Mouse (Mus musculus) lung, adult 18-20 months (tissue): ENCODE results near the gene Tiam2.
A peak's percentile ranks its signal among the peaks of the same experiment; 100 is the strongest.

Source experiments
- DNase-seq, 2 experiments: peaks; one replicate each; pipeline ENCODE4 v3.0.0; 2022; ENCODE audit warnings: mixed read lengths in 2 of 2

Gene Tiam2

DNA sequence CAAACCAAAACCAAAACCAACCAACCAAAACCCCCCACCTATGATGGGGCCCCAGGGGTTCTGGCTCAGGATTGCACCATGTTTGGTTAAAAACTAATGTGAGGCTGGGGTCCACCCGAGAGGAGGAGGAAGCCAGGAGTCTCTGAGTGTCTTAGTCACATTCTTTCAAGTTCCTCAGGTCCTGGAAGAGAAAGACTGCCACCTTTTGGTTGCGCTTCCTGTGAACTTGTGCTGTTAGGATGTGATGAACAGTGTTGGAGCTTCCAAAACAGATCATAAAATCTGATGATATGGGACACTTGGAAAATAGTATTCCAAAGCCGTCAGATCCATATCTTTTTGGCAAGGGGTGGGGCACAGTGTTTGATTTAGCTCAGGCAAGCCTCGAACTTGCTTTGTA lies 174.6 kb downstream of the Tiam2 start:
- DNase-seq: no peak

DNA sequence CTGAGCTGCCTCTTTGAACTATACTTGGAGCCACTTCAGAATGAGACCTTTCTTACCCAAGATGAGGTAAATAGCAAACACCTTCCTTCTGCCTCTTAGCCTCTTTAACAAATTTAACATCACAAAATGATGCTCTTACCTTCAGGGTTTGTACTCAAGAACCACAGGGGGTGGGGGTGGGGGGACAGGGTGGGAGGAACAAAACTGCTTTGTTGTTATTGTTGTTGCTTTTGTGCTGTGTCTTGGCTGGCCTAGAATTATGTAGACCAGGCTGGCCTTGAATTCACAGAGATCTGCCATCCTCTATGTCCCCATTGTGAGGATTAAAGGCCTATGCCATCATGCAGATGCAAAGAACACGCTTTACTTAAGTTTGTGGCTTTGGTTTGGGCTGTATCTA lies 179.3 kb downstream of the Tiam2 start:
- no peak for DNase-seq

DNA sequence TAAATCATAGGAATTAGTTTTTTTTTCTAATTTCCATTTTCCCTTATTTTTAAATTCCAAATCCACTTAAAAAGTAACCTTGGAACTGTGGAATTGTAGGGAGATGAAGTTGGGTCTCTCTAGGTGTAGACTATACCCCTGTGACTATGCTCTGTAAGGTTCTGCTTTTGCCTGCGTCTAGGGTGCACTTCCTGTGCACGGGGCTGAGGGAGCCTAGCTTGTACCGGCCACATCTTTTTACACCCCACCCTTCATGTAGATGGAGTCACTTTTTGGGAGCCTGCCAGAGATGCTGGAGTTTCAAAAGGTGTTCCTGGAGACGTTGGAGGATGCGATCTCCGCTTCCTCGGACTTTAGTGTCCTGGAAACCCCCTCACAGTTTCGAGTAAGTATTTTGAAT lies 180.1 kb downstream of the Tiam2 start:
- DNase-seq: no peak

DNA sequence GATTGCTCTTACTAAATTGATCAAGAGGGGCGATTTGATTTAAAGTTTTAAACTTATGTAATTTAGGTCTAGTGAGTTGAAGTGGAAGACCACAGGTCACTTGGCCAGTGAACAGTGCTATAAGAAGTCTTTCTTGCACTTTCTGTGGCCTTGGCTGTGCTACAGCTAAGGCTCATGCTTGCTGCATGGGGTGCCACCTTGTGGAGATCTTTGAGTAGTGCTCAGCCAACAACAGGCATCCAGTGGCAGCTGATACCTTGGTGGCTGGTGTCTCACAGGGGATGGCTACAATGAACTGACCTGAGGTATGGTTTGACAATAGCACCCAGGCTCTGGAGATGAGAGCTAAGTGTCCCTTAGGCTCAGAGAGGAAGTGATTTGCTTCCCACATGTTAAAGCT lies 183.5 kb downstream of the Tiam2 start:
- peak; percentile 34 for DNase-seq

DNA sequence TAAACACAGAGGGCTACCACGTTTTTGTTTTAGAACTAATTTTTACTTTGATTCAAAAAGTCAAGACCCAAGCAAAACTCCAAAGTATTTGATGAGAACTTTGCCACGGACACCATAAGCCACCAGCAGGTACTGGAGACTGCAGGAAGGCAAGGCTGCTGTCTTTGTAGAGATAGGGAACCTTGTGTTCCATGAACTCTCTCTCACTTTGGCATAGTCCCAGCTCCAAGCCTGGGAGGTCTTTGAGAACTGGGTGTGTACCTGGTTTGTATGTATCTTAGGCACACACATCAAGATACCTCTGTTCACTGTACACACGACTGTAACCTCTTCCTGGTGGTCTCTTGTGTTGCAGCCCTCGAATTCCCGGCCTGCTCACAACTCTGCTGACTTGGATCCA lies 187.9 kb downstream of the Tiam2 start:
- DNase-seq: no peak

DNA sequence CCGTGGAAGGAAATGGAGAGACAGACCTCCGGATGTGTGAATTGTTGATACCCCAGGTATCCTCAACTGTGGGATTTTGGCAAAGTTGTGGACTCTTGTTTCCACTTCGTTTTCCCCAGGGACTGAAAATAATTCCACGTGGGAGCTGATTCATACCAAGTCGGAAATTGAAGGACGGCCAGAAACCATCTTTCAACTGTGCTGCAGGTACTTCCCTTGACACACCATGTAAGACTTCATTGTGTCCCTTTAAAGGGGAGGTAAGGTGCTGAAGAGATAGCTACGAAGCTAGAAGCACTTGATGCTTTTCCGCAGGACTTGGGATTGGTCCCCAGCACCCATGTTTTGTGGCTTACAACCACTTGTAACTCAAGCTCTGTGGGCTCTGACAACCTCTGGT lies 189.5 kb downstream of the Tiam2 start:
- DNase-seq: no peak

DNA sequence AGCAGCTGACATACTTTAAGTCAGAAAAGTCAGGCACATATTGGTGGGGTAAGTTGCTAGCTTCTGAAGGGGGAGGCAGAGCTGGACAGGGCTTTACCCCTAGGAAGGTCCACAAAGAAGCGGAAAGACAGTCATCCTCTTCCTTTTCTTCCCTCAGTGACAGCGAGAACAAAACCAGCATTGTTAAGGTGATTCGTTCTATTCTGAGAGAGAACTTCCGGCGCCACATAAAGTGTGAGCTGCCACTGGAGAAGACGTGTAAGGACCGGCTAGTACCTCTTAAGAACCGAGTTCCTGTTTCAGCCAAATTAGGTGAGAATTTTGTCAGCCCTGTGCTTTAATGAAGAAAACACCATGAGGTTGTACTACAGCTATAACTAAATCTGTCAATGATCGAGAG lies 190.0 kb downstream of the Tiam2 start:
- DNase-seq: no peak

DNA sequence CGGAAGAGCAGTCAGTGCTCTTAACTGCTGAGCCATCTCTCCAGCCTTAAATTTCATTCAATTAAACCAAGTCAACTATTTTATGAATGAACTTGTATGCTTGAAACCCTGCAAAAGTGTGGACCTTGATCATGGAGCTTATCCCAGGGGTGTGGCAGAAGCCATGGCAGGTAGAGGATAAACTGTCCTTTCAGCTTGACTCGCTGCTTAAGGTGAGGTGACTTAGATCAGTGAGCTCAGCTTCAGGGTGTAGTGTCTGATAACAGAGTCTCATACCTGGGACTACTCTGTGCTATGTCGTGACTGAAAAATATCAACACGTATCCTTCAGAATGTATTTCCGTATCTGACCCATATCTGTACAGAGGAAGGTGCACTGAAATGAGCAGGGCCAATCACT lies 194.0 kb downstream of the Tiam2 start:
- DNase-seq: no peak

DNA sequence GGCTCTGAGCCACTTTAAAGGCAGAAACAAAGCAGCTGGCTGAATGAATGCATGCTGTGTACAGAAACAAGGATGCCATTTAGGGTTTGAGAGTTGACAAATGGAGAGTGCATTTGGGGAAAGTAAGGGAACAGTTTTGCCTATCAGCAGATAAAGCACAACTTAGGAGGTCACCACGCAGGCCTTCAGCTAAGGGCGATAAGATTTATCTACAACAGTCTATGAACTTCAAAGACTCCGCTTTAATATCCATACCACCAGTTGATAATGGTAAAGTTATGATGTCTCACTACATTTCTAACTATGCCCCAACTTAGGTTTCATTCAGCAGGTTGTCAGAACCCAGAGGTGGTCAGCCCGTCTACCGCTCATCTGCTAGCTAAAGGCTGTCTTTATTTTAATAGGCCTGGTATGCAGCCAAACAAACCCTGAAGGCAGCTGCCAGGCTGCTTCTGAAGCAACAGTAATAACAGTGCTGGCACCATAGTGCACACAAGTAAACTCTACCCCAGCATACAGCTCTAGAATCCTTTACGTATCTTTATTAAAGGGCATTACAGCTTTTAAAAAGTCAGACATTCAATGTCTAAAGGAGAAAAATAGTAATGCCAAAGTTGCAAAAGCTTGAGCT lies 201.6 kb downstream of the Tiam2 start:
- DNase-seq: no peak

DNA sequence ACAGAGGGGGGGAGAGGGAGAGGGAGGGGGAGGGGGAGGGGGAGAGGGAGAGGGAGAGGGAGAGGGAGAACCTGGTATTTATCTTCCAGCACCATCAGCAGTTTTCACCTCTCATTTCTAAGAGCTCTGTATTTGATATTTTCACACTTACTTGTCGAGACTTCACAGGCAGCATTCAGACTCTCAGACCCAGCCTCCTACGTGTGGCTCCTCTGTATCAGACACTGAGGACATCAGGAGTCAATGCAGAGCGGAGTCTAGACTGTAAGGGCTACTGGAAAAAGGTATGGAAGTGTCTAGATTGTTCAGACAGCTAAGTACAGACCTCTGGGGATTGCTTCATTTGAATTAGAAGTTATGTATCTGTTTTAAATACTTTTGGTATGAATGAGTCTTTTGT lies 203.2 kb downstream of the Tiam2 start:
- DNase-seq: no peak

DNA sequence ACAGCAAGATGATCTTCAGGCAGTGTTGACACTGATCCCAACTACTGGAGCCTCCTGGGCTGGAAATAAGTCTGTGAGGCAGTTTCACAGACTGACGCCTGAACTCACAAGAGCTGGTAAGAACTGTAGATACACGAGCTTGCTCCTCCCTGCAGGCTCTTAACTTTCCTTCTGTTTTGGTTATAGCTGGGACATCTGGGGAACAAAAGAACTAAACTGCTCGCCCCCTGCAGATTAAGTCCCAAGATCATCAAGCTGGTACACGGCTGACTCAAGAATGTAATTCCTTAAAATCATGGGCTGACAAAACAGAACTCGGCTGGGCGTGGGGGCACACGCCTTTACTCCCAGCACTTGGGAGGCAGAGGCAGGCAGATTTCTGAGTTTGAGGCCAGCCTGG lies 204.2 kb downstream of the Tiam2 start:
- DNase-seq: no peak

DNA sequence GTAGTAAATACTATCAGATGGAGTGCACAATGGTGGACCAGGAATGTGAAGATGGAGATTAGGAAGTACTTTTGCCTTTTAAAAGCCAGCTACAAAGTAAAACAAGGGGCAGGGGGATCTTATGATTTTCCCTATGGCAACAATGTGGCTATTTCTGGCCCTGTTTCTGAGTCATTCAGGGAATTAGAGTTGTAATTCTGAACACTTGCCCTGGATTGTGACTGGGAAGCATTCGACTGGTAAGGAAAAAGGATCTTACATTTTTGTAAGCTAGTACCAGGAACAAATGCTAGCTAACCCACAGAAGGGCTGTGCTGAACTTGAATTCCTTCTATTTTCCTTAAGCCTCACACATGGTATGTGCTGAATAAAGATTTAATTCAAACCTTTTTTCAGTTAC lies 205.3 kb downstream of the Tiam2 start:
- no peak for DNase-seq

DNA sequence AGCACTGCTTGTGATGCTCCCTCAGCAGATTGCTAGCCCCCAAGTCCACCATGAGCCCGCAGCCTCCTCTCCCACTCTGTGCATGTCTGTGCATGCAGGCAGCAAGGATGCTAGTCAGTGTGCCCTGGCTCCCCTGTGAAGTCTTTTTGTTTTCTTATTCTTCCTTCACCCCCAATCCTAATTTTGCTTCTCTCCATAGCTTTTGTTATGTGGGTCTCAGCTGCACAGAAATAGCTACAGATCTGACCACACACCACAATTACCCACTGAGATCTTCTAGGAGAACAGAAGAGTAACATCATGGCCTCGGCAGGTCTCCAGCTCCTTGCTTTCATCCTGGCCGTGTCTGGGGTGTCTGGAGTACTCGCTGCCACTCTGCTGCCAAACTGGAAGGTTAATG lies 205.9 kb downstream of the Tiam2 start, which contains the start of gene Cldn20:
Gene Cldn20, plus strand, starts transcription at position 301 of the 400 bp plus-strand sequence.
- DNase-seq: no peak

DNA sequence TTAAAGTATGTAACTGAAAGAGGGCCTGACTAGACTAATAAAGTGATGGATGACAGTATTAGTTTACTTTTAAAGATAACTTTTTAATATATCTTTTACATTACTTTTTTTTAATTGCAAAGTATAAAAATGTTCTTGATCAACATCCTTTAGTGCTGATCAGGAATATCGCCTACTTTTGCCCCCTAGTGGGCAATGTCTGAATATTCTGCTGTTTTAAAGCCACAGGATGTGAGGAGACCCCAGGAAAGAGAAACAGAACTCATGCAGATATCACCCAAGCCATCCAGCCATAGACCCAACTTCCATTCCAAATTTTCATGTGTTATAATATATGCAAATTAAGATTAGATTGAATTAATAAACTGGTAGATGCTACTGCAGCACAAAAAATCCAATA lies 207.1 kb downstream of the Tiam2 start:
- DNase-seq: peak in 1 of 2 experiments; percentile 5

DNA sequence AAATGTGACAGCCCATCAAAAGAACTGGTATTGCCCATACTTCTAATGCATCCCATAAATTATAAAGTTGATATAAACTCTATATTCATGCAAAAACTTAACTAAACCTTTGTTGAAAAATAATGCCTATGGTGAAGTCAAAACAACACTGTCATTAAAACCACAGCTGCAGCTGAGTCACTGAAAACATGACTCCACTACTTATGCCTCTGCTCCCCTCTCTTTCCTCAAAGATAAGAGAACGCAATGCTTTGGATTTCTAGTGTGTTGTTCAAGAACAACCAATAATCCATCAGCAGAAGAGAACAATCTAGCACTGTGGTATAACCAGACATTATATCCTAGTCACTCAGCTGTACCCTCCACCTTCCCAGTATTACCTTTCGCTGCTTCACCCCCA lies 213.9 kb downstream of the Tiam2 start:
- DNase-seq: no peak

DNA sequence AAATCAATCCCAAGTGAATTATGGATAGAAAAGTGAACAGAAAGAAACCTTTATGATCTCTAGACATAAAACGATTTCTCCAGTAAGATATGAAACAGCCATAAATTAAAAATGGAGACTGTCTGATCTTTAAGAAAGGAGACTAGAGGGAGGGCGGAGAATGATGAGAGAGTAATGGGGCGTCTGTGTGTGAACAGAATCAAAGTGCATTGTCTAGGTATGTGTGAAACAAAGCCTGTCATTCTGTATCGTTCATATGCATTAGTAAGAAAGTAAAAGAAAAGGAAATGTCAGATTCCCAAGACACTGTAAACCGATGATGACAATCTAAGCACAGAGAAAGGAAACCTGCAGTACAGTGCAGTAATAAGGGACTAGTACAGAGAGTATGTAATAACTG lies 214.7 kb downstream of the Tiam2 start:
- DNase-seq: no peak

DNA sequence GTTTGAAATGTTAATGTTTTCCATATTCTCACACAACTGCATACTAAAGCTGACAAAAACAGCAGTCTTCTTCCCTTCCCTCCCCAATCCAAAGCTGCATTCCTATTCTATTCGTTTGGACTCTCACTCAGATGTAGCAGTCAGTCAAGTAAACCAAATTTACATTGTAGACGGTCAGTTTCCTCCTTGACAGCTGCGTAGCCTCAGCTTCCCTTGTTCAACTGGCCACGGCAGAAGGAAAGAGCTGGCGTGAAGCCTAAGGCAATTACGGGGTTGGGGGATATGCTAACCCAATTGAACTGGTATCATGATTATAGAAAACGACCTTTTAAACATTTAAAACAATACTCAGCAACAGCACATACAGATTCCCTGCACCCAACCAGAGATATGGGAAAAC lies 221.4 kb downstream of the Tiam2 start:
- DNase-seq: no peak

DNA sequence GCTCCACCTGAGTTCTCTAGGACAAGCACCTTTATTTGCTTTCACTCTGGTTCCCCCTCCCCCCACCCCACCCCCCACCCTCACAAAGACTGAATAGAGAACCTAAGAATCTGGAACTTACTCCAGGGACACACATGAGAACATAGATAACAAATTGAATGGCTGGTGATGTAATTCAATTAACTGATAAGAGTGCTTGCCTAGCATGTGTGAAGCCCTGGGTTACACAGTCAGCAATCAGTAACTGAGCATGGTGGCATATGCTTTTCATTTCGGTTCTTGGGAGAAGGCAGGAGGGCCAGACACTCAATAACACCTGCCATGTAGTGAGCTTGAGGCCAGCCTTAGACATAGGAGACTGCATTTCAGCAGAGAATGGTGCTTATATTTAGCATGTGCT lies 229.9 kb downstream of the Tiam2 start:
- no peak for DNase-seq

DNA sequence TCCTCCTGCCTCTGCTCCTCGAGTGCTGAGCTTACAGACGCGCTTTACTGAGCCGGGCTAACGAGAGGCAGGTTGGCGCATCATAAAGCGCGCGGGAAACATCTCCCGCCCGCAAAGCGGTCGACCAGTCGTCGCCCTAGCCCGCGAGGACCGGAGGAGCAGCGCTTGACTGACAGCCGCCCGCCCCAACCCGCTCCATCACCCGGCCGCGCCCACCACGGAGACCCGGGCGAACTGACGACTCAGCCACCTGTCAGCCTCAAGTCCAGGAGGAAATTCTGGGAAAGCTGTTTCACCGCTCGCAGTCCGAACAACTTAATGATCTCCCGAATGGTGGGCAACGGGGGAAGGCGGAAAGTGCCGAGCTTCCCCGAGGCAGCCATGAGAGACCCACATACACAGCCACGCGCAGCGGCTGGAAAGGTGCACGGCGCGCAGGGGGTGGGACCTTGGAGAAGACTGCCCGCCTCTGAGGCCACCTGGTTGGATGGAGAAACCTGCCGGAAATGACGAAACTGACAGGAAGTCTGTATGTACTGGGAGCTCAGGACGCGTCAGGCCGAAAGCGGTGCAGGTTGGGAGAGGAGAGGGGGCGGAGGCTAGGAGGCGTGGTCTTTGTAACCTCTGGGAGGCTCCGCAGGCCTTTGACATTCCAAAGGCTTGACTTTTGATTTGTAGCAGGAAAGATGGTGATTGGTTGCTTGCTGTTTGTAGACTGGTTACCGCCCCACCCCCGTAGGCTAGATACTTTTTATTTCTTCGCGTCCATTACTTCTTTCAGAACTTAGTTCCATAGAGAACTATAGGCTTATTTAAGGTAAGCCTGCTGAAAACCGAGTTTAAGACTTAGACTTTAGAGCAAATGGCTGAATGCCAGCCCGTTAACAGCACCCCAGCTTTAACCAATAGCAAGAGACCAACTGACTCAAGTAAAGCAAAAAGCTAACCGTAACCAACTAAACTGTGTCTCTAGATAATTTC lies 231.2 kb downstream of the Tiam2 start, which contains the start of gene Tfb1m:
Gene Tfb1m, minus strand, starts transcription at position 451 of the 981 bp plus-strand sequence.
- peak; percentile 99 for DNase-seq

DNA sequence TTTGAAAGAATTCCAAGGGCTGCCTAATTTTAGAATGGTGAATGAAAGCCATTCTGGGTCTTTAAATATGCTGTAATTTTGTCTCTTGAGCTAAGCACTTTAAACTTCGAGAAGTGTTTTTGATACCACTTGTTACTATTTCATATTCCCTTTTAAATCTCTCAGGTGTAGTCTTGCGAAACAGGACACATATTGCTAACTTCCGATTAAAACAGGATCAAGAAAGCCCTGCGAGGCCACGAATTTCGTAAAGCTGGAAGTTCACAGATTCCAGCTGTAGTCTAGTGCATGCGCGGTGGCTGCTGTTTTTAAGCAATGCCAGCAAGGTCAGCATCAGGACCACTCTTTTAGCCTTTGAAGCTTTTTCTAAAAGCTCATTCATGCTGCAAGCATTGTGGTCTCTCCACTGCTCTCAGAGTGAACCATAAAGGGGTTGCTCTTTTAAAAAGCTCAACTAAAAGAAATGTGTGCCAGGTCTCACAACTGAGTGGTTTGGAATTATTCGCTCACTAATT lies 232.0 kb downstream of the Tiam2 start:
- DNase-seq: peak; percentile 36 to 45

DNA sequence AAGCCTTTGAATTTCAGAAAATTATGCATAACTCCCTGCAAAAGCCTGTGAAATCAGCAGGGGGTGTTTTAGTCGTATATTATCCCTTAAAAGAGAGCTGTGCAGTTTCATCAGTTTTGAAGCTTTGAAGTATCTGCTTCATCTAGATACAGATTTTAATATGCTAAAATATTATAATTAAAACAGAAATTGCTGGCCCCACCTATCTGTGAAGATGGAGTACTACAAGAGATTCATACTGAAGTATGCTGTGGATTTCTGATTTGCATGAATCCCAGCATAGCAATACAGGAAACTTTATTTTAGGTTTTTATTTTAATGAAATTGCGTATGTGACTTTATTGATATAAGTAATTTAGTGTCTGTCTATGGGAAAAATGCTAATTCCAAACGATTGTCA lies 234.2 kb downstream of the Tiam2 start:
- no peak for DNase-seq

DNA sequence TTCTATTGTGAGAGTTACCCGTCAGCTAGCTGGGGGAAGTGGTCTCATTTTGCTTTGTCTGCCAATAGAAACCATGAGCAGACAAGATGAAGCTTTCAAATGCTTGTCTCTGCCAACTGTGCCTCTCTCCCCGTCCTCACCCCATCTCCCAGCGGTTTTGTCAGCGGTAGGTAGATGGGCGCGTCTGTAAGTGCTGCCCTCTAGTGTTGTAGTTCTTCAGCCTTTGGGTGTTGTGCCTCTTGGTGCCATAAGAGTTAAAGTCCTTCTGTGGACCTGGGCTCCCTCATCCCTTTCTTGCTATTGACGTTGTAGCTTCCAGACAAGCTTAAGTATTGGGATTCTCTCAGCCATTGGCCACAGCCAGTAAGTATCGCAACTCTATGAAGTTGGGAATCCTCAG lies 236.0 kb downstream of the Tiam2 start:
- DNase-seq: no peak

DNA sequence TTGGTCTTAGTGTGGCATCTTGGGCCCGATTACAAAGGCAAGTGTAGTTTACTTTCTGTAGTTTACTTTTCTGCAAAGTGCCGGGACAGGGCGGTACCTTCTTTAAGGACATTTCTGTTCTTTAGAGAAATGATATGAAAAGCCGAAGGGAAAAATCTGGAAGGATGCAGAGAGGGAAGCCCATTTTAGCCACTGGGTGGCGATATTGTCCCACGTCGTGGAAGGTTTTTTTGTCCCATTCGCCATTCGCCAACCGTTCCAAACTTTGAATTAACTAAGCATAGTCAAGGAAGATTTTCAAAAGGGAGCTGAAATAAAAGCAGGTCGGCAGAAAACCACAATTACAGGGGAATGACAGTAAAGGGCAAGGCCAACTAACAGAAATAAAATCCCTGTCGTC lies 244.5 kb downstream of the Tiam2 start:
- peak; percentile 40 to 42 for DNase-seq
